Mouse (Mus musculus) ES-E14 (cell line): ENCODE measurements at regions not wholly inside any gene's neighbourhood (a gene's known extent, or its start where the extent isn't known, plus 50 kb on each side); places are given as distances from the start of the nearest gene placed in this dataset.

Experiments
- CHD2 ChIP-seq: IDR thresholded peaks from 2 replicates; pipeline ENCODE4 v1.6.1; 2014; ENCODE audit warnings: mild to moderate bottlenecking, low read depth, low read length, inconsistent platforms
- MAFK ChIP-seq: IDR thresholded peaks from 2 replicates; pipeline ENCODE4 v1.6.1; 2014; ENCODE audit warnings: mild to moderate bottlenecking, low read depth, low read length, inconsistent platforms; ENCODE audit not compliant: insufficient read depth

DNA sequence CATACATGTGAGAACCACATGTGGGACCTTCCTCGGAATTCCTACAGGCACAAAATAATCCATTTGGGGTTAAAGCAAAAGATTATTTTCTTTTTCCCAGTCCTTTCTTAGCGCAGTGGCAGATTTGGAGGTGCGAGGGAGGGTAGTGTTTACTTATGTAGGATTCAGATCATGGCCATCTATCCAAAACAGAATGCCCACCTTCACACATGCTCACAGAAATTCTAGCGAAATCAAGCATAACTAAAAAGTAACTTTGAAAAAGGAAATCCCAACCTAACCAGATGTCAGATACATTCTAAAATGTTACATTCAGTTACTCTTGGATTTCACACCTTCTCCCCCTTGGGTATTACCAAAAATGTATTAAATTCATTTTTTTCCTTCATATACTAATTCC, 121.6 kb downstream of the Pdcd6ip start:
- TF ChIP-seq MAFK (no peak), CHD2 (no peak)
